Mouse (Mus musculus): ENCODE measurements at regions not wholly inside any gene's neighbourhood (a gene's known extent, or its start where the extent isn't known, plus 50 kb on each side); places are given as distances from the start of the nearest gene placed in this dataset.

GRCm38 (mm10) chr6:89005094-89005493, 103.0 kb downstream of the Tpra1 start:
- DNase-seq (ENCODE audit: low spot score): peak; percentile 37

- no peak for DNase-seq (ENCODE audit: low spot score)
Observed at GRCm38 (mm10) chr6:89006997-89007396, 104.9 kb downstream of the Tpra1 start.

GRCm38 (mm10) chr6:89007516-89007915, 105.5 kb downstream of the Tpra1 start:
- no peak for DNase-seq (ENCODE audit: low spot score)

- DNase-seq (ENCODE audit: low spot score): peak; percentile 46
Observed at GRCm38 (mm10) chr6:89008614-89009171, 106.6 kb downstream of the Tpra1 start.

- DNase-seq (ENCODE audit: low spot score): peak; percentile 23
Observed at GRCm38 (mm10) chr6:89012998-89013689, 111.1 kb downstream of the Tpra1 start.

GRCm38 (mm10) chr6:89013690-89014061, 111.6 kb downstream of the Tpra1 start:
- no peak for DNase-seq (ENCODE audit: low spot score)

- peak; percentile 36 for DNase-seq (ENCODE audit: low spot score)
Observed at GRCm38 (mm10) chr6:89024101-89024650, 122.1 kb downstream of the Tpra1 start.

- peak; percentile 48 for DNase-seq (ENCODE audit: low spot score)
Observed at GRCm38 (mm10) chr6:89033433-89034298, 131.6 kb downstream of the Tpra1 start.

GRCm38 (mm10) chr6:89034455-89034854, 132.4 kb downstream of the Tpra1 start:
- no peak for DNase-seq (ENCODE audit: low spot score)

GRCm38 (mm10) chr6:89035061-89035835, 133.2 kb downstream of the Tpra1 start:
- no peak for DNase-seq (ENCODE audit: low spot score)

- DNase-seq (ENCODE audit: low spot score): no peak
Observed at GRCm38 (mm10) chr6:89035836-89036156, 133.7 kb downstream of the Tpra1 start.

- DNase-seq (ENCODE audit: low spot score): no peak
Observed at GRCm38 (mm10) chr6:89037392-89037791, 135.3 kb downstream of the Tpra1 start.

- peak; percentile 59 for DNase-seq (ENCODE audit: low spot score)
Observed at GRCm38 (mm10) chr6:89037901-89038300, 135.8 kb downstream of the Tpra1 start.

- no peak for DNase-seq (ENCODE audit: low spot score)
Observed at GRCm38 (mm10) chr6:89040919-89041318, 138.9 kb downstream of the Tpra1 start.

- DNase-seq (ENCODE audit: low spot score): peak; percentile 85
Observed at GRCm38 (mm10) chr6:89042478-89043239, 140.6 kb downstream of the Tpra1 start.

- DNase-seq (ENCODE audit: low spot score): no peak
Observed at GRCm38 (mm10) chr6:89045436-89045966, 143.4 kb downstream of the Tpra1 start.

- DNase-seq (ENCODE audit: low spot score): no peak
Observed at GRCm38 (mm10) chr6:89046476-89046875, 144.4 kb downstream of the Tpra1 start.

GRCm38 (mm10) chr6:89047629-89048332, 145.7 kb downstream of the Tpra1 start:
- DNase-seq (ENCODE audit: low spot score): peak; percentile 35

GRCm38 (mm10) chr6:89049290-89049689, 147.2 kb downstream of the Tpra1 start:
- DNase-seq (ENCODE audit: low spot score): no peak

Data from thymus, postnatal 0 days (tissue).